Mouse (Mus musculus) lung, postnatal 25 days (tissue): ENCODE data around the gene Calcoco1.

Experiments
- DNase-seq: peaks from one replicate; pipeline ENCODE4 v3.0.0; 2022; ENCODE audit warnings: low spot score

Calcoco1 gene

DNA sequence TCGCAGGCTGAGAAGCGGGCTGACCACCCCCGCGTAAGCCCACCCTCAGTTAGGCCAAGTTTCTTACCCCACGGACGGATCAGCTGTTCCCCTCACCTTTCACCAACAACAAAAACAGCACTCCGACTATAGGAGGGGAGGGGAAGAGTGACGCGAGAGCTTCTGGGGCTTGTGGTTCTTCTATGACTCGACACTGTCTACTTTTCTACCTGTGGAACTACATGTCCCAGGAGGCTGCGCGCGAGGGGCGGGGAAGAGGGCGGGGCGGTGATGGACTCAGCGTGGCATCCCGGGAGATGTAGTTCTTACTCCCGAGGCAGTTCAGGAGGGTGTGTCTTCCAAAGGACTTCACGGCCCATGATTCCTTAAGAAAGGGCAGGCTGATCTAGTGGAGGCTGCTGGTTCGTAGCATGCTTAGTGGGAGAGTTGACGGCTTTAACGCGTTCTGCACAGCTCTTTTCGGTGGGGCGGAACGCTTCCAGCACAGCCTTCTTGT is at the start of gene Calcoco1:
Gene Calcoco1 (minus strand): TSS at position 199 of the 496 bp plus-strand sequence.
- peak; percentile 96 for DNase-seq

DNA sequence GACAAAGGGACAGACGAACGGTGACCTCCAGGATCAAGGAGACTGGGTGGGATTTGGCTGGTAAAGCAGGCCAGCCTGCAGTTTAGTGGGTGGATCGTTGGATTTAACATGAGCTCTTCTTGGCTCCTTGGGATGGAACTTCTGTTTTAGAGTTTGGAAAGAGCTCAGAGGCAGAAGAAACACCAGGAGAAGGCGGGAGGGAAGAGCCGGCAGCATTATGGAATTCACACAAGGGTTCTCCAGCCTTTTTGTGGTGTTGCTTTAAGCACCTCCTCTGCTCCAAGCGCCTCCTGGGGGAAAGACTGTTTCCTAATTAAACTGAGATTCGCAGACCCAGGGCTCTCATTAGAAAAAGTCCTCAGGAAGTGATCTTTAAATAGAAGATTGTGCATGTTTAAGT is 48.9 kb upstream of the Calcoco1 start:
- DNase-seq = no peak

DNA sequence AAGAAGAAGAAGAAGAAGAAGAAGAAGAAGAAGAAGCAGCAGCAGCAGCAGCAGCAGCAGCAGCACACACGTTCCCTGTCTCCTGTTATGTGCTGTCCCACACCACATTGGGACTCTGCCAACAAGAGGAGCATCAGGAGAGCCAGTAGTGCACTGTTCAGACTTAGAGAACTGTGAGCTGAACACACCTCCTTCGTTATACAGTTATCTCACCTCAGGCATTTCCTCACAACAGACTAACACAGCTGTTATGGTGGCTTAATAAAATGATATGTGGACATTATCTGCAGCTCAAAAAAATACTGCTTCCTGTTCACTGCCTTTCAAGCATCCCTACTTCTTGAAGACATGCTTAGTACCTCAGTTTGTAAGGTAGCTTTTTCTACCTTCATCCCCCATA is 43.2 kb upstream of the Calcoco1 start:
- DNase-seq = no peak

DNA sequence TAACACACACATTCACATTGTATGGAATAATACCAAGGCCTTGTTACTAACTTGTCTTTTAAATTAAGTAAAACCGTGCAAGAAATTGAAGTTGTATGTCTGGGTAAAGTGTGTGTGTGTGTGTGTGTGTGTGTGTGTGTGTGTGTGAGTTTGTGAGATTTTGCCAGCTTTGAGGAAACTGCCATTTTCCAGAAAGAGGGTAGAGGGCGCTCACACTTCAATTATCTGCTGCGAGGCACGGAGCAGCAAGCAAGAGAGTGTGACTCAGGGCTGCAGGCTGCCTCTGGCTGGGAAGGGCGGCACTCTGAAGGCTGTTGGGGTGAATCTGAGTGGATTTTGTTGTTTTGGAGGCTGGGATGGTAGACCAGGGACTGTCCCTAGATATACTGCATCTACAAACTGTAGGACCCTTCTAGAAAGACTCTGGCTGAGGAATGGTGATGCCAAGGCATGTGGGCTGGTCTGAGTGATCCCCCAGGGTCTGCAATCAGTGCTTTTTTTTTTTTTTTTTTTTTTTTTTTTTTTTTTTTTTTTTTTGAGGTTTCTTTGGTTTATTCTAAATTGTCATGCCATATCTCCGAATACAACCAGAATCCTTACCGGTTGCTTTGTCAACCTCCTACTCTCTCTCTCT is 39.9 kb upstream of the Calcoco1 start:
- peak; percentile 26 for DNase-seq

DNA sequence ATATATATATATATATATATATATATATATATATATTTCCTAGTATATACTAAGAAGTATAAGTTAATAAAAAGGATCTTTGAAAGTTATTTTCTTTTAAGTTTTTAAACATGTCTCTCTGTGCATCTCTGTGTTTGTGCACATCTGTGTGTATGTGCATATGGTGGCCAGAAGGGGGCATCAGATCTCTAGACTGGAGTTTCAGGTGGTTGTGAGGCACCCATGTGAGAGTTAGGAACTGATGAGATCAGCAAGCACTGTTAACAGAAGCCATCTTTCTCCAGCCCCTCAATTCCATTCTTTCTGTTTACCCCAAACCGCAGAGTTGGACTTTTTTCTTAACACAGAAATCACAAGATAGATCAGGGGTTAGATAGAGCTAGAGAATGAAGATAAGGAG is 35.7 kb upstream of the Calcoco1 start:
- no peak for DNase-seq

DNA sequence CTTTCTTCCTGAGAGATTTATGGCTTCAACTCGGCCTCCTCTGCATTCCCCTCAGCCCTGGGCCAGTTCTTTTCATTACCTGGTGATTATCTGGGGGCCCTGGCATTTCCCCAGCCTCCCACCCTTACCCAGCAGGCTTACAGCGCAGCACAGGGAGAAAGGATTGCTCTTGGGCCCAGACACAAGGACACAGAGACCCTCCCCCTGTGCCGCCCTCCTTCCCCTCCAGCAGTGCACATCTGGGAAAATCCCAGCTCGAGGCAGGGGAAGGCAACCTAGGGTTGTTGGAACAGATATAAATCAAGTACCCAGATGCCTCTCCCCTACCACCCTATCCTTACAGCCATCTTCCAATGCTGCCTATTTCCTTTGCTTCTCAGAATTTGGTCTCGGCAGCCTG is 33.1 kb upstream of the Calcoco1 start:
- no peak for DNase-seq

DNA sequence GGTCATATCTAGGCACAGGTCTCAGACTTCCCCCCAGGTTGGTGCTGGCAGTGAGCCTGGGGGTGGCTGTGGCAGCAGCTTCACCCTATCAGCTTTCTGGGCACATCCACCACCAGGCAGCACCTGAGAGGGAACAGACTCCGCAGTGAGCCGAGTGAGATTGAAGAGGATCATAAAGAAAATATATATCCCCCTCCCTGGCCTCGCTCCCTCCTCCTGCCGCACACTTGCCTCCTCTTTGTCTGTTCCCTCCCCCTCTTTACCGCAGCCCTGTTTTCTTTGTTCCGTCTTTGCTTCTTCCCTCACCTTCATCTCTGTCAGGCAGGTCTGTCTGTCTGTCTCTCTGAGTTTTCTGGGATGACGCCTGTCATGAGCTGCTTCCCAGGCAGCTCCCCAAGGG is 32.4 kb upstream of the Calcoco1 start:
- no peak for DNase-seq

DNA sequence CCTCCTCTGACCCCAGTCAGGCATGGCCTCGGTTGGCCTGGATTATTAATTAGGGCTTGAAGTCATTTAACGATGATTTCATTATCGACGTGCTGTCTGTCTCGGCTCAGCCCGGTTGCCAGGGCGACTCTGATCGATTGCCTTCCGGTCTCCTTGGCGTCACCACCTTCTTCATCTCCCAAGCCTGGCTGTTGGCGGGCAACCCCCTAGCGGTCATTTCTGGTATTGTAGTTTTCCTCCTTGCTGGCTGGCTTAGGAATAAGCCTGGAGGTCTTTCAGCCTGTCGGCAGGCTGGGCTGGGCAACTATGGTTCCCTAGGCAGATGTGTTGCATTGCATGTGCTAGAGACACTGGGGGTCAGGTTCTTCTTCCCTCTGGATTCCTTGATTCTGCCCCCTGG is 31.2 kb upstream of the Calcoco1 start:
- peak; percentile 46 for DNase-seq

DNA sequence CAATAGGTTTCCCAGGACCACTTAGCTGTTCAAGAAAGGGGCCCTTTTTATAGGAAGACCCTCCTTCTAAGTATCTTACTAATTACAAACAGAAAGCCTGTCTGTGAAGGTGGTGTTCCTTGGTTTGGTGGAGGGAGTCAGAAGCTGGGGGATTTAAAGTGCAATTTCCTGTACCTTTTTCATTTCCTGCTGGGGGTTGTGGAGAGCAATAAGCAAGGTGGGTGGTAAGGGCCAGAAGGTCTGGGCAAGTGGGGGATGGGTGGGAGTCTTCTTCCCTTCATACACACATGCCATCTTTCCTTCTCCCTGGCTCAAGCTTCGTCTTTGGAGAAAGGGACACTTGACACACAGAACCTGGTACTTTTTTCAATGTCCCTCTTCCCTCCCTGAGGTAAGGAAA is 30.2 kb upstream of the Calcoco1 start:
- no peak for DNase-seq

DNA sequence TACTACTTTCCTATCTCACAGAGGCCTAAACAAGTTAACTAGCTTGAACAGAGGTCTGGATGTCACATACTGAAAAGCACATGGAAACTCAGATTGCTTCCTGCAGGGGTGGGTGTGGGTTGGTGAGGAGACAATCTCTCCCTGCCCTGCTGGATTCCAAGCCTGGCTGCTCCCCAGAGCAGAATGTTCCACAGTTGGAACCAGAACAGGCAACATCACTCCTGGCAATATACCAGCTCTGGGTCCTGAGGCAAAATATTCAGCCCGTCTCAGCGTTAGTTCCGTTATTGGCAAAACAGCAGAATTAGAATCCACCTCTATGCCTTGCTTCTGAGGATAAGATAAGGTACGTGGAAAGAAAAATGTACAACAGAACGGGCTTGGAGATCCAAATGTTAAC is 28.3 kb upstream of the Calcoco1 start:
- DNase-seq = no peak

DNA sequence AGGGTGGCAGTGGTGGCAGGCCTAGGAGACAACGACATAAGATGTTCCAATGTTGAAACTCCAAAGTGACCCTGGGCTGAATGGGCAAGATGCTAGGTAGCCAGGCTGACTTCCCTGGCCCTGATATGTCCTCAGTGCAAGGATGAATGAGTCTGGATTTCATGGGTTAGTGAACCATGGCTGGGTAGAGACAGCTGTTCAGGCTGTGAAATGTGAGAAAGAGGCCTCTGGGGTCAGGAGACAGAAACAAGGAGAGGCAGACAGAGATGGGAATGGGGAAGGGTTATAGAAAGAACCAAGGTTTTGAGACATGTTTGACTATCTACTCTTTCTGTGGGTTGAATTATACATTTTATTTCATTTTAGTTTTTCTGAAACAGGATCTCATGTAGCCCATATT is 27.1 kb upstream of the Calcoco1 start:
- DNase-seq = no peak

DNA sequence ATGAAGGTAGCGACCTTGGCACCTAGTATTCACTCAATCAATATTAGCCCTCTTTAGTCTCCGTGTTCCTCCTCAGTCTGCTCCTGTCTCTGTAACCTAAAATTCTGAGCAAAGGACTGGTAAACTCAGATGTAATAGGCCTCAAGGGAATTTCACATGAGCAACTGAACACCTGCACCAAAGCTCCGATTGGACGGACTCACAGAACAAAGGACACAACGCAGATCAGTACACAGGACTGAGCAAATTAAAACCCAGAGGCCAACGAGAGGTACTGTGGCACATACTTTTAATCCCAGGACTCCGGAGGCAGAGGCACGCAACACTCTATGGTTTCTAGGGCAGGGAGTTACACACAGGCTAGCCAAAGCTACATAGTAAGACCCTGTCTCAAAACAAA is 25.9 kb upstream of the Calcoco1 start:
- DNase-seq = no peak

DNA sequence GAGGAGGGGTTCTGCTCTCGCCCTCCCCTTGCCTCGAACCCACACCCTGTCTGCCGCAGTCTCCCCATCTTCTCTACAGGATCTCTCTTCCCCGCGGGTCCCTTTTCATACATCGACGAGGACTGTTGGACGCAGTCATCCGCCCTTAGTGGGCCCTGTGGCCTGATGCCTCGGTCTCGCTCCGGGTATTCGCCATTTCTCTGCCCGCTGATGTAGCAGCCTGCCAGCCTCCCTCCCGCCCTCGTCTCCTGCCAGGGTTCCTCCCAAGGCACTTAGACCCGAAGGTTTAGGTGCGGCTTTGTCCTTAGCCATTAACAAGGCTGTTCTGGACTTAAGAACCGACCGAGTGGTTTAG is 25.3 kb upstream of the Calcoco1 start:
- DNase-seq = no peak

DNA sequence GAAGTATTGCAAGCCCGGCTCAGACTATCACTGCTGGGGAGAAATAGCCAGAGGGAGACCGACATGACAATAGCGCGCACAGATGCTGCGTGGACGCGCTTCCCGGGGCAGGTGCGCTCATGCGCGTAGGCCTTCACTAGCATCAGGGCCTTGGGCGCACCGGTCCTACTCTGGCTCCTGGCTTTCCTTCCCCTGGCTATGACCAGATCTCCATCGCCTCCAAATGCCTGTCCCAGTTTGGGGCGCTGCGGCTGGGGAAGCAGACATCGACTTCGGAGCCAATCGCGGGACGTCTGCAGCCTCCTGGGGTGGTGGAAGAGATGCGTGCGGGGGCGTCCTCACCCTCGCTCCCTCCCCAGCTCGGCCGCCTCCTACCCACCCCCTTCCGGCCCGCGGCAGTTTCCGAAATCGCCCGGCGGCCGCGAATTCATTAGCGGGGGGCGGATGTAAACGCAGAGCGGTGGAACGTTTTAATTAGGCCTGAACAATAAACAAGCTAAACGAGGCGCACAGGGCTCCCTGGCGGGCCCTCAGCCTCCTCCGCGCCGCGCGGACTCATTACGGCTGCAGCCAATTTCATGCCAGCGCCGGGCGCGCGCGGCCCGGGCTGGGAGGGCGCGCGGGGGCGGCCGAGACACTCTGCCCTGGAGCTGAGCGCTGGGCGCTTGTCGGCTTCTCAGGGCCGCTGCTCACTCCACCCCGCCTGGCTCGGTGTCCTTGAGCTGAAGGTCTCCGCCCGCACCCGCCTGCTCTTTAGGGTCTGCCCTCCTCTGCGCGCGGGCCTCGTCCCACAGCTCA is 24.7 kb upstream of the Calcoco1 start:
- no peak for DNase-seq

DNA sequence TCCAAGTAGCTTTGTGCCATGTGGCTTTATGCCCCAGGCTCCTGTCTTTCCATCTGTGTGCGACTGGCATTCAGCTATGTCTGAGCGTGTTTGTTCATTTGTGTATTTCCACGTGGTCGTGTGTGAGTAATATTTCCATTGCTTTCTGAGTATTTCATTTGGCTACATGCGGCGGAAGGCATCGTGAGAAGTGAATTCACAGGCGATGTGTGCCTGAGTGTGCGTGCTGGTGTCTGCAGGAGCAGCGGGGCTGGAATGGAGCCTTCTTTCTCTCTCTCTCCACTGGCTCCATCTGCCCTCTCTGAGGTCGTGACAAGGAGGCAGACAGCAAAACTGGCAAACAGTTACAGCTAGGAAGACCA is 24.1 kb upstream of the Calcoco1 start:
- no peak for DNase-seq

DNA sequence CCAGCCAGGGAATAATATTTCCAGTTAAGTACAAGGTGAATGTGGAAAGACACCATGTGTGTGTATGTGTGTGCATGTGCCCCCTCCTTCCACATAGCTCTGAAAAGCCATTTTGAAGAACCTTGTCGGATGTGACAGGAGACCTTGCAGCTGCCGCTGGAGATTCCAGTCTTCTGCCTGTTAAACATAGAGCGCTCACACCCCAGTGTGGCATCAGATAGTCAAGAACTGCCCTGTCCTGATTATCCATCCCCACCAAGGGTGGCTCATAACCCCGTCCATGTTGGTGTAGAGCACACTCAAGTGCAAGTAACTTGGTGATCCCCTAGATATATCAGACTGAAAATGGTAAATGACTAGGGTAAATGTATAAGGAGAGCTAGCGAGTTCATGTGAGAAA is 23.4 kb upstream of the Calcoco1 start:
- DNase-seq = no peak

DNA sequence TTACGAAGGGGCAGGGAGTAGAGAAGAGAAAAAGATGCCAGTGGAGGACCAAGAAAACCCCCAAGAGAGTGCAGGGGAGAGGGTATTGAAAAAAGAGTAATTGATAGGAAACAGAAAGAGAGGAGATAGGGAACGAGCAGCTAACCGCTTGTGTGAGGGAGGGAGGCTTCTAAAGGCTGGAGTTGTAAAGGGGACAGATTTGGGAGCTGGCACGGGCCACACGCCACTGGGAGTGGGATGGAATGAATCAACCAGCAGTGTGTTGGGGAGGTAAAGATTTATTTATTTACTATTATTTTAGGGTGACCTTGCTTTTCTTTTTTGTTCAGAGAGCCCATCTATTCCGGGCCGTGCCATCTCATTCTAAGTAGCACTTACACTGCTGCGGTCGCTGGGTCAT is 22.9 kb upstream of the Calcoco1 start:
- DNase-seq = no peak

DNA sequence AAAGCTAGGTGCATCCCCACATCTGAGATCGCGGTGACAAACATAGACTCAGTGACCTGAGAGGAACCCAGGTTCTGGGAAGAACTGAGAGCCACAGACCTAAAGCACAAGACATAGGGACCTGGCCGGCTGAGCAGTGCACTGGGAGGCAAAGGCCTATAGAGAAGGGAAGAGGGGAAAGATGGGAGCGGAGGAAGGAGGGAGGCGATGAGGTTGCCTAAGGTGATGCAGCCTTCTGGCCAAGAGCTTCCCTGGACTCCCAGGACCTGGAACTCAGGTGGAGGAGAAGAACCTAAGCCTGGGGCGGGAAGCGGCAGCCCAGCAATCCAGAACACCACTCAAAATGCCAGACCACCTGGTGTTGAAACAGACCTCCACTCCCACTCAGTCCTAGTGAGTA is 22.4 kb upstream of the Calcoco1 start:
- DNase-seq = no peak

DNA sequence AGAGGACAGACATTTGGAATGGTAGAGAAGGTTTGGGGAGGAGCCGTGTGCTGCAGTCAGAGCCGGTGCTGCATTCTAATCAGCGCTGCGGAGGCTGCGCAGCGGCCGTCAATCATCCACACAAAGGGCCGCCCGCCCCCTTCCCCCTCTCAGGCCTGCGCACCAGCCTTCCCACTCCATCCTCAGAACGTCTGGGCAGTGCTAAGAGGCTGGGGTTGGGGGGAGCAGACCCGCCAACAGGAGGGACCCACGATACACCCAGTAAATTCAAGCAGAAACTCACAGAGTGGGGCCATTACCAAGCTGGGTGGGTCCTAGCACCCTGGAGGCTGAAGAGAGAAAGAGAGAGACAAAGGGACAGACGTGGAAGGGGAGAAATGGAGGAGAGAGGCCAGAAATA is 22.0 kb upstream of the Calcoco1 start:
- no peak for DNase-seq

DNA sequence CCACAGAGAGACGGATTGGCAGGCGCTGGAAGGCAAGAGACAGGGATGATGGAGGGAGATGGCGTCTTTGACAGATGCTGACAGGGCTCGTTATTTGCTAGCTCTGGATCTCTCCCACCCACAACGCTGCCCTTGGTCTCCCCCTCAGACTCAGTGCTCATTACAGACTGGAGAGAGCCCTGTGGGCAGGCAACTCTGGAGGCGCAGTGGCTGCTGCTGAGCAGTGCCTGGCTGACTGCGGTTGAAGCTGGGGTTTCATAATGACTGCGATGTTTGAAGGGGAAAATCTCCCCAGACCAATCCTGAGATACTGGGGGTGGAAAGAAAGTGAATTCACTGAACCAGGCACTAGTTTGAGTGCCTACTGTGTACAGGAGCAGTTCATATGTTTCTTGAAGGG is 21.2 kb upstream of the Calcoco1 start:
- DNase-seq = no peak

DNA sequence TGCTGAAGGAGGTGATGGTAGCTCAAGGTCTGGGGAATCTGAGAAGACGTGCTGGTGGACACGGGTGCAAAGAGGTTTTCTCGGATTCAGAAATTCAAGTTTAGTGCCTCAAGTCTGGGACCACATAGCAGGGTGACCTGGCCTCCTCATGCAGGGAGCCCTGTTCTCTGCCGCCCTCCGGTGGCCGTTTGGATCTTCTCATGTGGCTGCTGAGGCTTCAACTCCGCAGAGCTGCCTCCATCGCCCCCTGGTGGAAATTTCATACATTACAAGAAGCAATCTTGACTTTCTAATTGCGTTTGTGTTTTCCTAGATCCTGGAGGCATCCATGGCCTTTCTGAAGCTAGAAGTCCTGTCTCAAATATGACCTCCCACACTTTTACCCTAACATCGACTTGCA is 20.6 kb upstream of the Calcoco1 start:
- DNase-seq = peak; percentile 94

DNA sequence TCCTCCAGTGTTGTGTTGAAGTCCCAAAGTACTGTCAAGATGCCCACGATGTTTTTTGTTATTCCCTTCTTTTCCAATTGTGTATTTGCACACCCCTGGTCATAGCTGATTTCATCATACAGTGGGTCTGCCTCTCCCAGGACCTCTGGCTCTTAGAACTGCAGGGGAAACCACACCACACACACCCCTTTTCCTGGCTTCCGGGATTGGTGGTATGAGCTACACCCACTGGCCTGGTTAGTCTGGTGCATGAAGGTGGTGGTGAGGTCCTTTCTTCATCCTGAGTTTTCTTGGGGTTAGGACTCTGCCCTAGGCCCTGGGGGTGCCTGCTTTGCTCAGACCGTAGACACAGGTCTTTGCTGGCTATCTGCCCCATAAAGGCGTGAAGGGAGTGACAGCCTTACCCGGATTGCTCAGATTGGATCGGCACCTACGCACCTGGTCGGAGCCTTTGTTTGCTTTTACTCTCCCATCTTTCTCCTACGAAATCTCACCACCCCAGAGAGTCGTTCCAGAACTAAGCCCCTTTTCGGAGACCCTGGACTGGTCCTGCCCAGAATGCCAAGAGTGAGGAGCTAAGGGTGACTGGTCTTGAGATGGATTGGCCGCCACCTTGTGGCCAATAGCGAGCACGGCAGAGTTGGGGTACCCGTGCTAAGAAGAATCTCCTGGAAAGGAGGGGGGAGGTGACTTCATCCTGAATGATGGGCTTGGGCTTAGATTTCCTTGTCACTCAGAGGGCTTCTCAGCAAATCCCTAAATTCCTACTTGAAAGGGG is 17.7 kb upstream of the Calcoco1 start:
- peak; percentile 68 for DNase-seq

DNA sequence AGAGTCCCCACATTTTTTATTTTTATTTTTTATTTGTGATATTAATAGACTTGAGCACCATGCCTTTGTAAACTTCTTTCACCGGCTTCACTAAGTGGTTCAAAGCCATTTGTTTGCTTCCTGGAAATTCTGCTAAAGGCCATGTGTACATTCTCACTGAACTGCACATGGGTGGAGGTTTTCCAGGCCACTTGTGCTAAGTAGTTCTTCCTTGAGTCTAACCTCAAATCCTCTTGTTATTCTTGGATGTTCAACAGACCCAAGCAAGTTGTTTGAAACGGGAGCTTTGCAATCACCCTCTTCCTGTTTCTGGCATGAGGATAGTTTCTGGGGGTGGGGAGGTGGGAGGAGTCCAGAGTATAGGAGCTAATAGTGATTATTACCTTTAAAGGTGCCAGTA is 16.5 kb upstream of the Calcoco1 start:
- DNase-seq = peak; percentile 67
